Mouse (Mus musculus): ENCODE measurements around the gene Gm6588.

DNA sequence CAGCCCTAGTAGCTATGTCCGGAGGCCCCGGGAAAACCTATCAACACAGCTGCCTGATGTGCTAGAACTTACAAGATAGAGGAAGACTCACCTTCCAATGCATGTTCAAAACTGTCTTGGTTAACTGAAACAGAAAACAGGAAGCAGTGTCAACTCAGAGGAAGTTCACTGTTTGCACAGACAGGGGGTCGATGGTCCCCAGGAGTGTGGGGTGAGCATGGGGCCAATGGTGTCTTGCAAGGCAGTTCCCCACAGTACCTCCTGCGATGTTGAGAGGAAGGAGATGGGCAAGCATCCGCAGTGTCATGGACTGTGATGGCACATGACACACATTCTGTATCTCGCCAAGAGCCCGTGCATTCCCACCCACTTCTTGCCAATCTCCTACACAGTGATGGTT lies 22.6 kb upstream of the Gm6588 start:
- TF ChIP-seq CTCF (IDR thresholded peaks at IDR 0.05; ENCODE audit: control insufficient read depth, insufficient read depth, low read length) = no peak
- no peak for TF ChIP-seq POLR2A (IDR thresholded peaks at IDR 0.05; ENCODE audit: borderline replicate concordance, control insufficient read depth, low read depth, low read length)

All from bone marrow, adult 2 months (tissue).